Mouse (Mus musculus) kidney, adult 9 months (tissue): ENCODE data around the gene Atp1b2.

ENCODE experiments used
- DNase-seq: peaks from one replicate; pipeline ENCODE4 v3.0.0; 2022

Atp1b2 gene

DNA sequence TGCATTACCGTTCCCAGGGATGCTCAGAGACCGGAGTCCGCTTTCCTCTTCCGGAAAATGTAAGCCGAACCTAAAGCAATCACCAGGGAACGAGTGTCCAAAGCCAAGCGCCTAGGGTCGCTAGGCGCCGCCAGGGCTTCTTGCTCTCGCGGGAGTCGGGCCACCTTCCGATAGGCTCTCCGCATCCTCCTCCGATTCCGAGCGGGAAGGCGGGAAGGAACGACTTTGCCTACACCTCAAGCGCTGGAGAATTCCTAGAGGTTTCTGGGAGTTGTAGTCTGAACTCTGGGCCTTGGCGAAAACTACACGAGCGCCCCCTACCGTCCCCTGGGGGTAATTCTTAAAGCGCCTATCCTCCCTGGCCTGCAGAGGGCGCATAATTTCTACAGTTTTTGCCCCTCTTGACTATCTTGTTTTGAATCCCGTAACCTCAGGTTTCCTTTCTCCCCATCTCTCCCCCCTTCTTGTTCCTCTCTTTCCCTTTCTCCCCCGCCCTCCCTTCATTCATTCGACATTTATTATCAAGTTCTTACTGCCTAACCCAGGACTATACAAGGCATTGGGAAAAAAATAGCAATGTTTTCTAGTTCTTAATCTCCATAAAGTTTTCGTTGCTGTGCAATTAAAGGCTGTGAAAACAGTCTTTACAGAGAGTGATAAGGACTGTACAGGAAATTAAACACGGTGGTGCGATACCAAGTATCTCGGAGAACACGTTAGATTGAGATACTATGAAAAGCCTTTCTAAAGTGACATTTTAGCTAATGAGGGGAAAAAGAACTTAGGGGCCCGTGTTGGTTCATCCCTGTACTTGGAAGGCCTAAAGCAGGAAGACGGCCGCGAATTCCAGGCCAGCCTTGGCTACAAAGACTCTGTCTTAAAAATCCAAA is 26.4 kb downstream of the Atp1b2 start:
- DNase-seq = peak; percentile 99

DNA sequence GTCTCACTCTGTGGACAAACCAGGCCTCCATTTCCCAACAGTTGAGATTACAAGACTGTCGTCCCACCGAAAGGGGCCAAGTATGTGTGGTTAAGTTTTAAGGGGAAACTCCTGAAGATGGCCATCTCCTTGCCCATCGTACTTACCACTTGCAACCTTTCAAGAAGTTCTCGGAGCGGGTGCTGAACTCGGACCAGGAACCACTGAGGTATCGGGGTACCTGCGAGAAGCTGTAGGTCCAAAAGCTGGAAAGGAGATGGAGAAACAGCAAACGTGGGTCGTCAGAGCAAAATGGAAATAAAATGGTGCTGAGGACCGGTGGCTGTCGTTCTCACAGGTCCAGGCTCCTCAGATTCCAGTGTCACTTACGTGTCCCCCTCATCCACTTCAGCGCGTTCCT is 27.4 kb downstream of the Atp1b2 start:
- DNase-seq = no peak

DNA sequence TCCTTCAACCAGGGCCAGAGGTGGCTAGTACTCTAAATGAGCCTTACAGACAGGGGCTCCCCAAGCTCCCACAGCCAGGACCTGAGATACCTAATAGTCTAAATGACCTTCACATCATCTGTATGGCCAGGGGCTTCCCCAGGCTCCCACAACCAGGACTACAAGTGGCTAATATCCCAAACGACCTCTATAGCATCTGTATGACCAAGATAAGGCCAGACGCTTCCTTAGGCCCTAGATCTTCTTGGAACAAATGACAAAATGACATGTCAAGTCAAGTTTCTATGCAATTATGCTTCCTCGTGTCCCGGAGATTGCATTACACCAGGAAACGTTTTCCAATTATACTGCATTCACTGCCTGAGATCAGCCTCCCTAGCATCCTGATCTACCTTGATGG is 29.4 kb downstream of the Atp1b2 start:
- DNase-seq = no peak

DNA sequence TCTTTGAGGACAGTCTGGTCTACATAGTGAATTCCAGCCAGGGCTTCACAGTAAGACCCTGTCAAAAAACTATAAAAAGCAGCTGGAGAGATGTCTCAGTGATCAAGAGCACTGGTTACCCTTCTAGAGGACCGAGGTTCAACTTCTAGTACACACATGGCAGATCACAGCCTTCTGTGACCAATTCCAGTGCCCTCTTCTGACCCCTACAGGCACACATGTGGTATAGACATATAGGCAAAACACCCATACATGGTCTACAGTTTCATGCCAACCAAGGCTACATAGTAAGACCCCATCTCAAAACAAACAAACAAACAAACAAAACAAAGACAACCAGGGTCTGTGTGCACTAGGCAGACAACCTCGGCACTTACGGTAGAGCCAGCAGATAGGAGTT is 30.5 kb downstream of the Atp1b2 start:
- DNase-seq = no peak

DNA sequence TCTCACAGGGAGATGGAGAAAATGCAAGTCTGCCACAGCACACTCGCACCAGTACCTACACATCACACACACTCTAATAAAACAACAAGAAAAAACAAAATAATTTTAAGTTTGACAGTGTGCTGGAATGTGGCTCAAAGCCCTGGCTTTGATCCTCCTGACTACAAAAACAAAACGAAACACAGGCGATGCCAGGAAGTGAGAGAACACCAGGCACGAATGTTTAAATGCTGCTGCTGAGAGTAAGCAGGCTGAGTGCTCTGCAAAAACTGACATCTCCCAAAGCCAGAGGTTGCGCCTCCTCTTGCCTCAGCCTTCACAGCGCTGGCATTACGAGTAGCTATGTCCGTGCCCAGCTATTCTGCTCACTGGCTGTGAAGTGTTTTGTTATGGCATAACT is 40.6 kb downstream of the Atp1b2 start:
- no peak for DNase-seq

DNA sequence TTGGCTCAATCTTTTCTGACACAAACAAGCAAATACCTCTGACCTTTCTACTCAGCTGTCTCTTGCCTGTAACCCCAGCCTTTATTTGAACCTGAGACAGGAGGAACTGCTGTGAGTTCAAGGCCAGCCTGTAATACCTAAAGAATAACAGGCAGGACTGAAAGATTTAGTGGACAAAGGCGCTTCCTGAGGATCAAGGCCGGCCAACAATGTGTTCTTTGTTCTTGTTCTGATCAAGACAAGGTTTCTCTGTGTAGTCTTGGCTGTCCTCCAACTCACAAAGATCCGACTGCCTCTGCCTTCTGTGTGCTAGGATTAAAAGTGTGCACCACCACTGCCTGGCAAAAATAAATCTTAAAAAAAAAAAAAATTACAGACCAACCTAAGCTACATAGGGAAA is 41.4 kb downstream of the Atp1b2 start:
- no peak for DNase-seq

DNA sequence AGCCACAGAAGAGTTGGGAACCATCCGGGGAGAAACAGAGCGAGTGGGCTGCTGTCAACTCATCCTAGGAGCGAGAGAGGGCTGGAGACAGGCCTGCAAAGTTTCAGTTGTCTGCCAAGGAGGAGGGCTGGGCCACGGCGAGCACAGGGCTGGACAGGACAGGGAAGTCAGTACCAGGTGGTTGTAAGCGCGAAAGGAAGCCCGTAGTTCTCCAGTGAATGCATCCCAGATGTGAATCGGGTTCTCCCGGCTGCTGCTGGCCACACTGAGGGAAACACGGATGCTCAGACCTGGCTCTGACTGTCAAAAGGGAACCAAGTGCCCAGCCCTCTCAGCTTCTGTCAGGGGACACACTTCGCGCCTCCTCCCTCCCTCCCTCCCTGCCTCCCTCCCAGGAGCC is 42.4 kb downstream of the Atp1b2 start:
- DNase-seq = no peak

DNA sequence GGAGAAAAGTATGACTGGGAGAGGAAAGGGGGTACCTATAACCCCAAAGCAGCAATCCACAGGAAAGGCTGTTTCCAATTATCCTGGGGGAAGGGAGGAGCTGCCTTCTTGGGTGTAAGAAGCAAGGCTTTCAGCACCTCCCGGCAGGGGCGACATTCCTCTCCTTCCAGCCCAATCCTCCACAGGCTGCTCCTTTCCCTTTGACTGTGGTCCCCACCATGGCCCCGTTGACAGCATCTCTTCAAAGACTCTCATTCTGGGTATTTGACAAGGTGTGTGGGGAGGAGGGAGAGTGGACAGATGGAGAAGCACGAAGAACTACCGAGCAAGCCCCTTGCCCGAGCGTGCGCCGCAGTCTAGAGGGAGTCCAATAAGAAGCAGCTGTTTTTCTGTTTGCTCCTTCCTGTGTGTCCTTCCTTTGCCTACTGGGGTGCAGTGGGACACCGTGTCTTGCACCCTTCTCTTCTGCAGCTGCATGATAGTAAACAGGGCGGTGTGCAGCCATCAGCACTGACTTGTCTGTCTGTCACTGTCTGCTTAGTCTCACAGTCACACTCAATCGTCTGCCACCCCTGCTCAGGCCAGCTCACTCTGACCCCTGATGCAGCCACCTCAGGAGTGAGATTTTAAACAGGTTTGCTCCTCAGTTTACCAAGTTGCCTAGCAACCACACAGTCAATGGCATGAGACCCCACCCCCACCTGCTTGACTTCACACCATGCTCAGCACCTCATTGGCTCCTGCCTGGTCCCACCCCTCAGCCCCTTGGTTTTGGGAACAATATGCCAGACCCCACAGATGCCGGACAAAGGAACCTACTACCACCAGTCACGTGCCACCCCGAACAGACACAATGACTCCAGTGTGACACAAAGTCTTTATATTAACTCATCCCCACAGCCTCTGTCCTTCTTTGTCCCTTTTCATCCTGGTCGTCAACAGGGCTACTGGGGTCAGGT is 44.6 kb downstream of the Atp1b2 start:
- no peak for DNase-seq

DNA sequence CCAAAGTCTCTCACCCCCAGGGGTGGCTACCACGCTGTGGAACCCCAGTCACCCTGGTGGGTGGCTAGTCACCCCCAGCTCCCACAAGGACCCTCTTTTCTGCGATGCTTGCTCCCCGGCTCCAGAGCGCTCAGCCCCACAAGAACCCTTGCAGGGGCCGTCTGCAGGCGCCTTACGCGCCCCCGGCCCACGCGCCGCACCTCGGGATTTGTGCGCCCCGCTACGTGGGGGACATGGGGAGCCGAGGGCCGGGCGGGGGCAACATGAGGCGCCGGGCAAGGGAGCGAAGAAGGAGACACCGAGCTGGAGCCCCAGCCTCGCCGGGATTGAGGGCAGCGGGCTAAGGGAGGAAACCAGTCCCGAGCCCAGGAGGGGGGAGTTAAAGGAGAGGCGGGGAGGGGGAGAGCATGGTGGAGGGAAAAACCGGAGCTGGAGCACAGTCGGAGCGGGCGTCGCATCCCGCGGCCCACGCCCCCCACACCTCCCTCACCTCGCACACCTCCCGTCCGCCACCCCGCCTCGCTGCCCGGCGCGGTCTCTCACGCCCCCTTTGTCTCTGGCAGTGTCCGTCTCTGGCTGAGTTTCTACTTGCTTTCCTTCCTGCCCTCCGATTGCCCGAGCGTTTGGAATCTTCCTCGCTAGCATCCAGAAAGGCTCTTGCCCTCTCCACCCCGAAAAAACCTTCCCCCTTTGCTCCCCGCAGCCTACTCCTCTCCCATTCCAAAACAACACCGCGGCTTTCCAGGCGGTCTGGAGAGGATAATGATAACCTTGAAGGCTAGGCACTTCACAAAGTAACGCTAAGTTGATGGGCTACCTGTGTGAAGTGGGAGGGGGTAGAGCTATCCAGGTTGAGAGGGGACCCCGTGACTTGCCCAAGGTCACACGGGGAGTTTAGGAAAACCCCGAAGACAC is 45.6 kb downstream of the Atp1b2 start, which contains the start of gene Efnb3:
Gene Efnb3, minus strand, starts transcription at position 355 of the 915 bp plus-strand sequence.
- no peak for DNase-seq

DNA sequence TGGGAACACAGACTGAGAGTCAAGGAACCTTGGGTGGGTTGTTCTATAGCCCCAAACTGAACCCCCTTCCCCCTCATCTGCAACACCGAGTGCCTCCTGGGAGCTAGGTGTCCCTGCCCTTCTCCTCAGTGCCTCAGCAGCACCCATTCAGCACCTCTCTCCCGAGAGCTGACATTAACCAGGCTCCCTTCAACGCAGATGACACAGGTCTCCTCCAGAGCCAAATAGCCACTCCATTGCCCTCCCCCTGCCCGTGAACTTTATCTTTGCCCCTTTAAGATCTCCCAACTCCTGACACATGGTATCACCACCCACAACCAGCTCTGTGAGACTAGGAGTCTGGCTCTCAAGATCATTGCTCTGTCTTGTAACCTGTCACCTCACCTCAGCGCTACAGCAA is 46.6 kb downstream of the Atp1b2 start:
- DNase-seq = no peak

DNA sequence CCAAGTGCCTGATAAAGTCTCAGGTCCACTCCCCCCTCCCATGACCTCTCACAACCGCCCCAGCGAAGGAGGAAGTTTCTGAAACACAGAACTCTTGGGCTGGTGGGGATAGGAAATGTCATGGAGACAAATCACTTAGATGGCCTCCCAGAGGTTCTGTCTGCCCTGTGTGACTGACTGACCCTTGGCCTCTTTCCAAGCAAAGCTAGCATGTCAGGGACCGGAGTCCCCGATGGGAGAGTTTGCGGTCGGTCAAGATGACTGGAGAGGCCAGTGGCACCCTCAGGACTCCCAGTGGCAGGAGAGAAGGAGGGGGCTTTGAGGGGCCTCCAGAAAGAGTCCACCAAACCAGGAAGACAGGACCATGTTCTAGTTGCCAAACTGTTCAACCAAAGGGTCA is 47.0 kb downstream of the Atp1b2 start:
- peak; percentile 37 for DNase-seq

DNA sequence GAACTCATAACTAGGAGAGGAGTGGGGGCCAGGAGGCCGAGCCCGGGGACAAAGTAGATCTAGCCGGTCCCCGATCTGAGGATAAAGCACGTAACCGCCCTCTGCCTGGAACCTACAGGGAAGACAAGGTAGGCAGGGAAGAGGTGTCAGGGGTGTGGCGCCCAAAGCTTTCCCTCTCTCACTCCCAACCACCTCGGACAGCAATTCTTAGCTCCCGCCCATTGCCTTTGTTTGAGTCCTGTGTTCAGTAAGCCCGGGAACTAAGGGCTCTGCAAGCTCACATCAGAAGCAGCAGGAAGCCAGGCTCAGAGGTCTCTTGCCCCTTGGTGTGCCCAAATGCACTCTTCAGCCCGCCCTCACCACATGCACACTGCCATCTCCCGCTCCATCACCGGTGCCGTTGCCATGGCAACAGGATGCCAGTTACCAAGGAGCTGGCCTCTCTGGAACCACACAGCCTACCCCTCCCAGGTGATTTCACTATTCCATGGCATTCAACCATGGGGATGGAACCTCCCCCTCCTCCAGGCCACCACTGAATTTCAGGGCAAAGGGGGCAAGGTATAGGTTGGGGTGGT is 48.3 kb downstream of the Atp1b2 start:
- no peak for DNase-seq

DNA sequence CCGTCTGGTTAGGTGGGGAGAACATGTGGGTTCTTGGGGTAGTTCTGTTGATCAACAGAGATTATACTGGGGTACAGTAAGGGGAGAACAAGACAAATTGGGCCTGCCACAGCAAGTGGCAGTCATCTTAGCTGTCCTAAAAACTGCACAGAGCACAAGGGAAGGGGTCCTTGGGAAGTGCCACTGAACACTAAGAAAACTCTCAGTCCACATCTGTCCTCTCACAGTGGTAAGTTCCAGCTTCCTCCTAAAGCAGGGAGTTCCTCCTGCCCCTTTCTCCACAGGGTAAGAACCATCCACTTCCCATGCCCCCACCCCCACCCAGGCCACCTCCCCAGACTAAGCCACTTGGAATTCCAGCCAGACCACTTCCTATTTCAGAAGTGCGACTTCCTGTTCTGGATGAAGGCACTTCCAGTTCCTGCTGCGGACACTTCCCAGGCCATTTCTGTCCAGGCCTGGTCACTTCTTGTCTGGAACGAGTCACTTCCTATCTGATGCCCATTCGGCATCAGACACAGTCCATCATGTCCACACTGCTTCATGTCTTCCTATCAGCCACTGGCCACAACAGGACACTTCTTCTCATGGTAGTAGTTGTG is 51.1 kb downstream of the Atp1b2 start:
- no peak for DNase-seq

DNA sequence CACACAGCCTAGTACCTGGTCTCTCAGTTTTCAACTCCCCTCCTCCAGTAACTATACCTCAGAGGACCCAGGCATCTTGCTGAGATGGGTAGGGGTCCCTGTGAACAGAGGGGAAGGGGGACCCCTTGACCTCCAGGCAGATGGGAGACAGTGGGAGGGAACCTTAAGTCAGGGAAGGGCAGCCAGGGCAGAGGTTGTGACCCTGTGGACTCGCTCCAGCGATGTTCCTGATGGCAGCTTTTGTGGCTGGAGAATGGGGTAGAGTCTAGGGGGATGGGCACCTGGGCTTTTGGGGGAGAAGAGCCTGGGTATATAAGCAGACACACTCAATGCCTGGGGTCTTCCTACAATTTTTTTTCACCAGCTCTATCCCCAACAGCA is 52.4 kb downstream of the Atp1b2 start:
- no peak for DNase-seq

DNA sequence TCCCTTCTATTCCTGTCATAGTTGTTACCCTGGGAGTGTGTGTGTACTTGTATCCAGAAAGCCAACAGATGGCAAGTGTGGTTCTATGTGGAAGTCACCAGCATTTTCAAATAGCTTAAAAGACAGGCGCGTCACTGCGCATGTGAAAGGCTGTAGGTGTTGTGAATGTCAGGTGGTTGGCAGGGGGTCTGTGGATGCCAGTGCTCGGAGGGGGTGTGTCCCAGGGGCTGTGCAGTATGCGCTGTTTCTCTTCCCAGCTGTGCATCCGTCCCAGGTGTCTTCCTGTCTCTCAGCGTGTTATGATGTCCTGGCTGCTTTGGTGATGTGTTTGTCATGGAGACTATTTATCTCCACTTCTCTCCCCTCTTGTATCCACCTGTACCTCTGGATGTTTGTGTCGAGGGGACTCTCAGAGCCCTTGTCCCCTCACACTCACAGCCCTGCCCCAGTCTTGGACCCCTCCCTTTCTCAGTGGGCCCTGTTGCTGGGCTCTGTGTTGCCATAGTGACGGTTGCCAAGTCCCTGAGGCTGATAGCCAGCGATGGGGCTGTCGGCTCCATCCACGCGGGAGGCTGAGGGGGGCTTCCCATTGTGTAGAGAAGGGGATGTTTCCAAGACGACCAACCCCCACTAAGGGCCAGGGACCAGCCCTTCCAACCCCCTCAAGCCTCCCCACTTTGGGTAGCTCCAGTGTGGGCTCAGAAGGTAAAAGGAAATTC is 53.0 kb downstream of the Atp1b2 start:
- no peak for DNase-seq

DNA sequence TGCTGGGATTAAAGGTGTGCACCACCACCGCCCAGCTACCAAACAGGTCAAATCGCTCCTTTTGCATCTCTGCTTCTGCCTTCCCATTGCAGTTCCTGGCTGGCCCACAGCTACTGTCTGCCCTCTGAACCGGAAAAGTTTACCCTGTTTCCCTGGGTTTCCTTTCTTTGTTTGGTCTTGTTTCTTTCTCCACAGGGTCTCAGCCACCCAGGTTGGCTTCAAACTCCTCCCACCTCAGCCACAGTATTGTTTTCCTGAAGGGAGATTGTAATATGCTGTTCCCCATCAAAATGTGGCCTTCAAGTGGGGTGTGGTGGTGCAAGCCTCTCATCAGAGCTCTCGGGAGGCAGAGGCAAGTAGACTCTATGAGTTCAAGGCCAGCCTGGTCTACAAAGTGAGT is 54.4 kb downstream of the Atp1b2 start:
- no peak for DNase-seq
